Mouse (Mus musculus): ENCODE measurements around the gene Prph.

DNA sequence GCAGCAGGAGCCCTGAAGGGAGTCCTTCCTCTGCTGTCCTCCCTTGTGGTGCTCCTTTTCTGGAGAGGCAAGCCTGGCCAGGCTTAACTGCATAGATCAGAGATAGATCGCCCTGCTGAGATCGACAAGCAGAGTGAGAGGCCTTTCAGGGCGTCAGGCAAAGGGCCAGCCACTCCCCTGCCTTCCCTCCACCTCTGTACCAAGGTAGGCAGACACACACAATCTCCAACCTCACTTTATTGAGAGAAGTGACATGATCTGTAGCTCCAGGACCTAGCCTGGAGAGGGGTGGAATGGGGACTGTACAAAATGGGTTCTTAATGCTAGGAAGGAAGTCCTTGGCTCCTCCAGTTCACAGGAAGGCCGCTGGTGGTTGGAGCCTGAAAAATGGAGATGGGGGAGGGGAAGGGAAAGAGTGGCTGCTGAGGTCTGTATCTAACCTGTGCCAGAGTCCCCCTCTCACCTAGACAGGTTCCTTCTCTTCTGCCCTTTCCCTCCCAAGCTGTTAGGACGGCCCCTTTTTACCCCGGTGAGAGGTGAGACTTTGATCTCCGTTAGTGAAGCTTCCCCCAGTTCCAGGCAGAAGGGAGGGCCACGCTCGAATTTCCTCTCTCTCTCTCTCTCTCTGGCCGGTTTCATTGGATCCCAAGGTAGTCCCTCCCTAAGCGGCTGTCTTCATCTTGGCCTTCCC lies 29.0 kb downstream of the Prph start:
- TF ChIP-seq POLR2A (IDR thresholded peaks at IDR 0.05; ENCODE audit: insufficient read depth, low read length) = no peak
- TF ChIP-seq EP300 (IDR thresholded peaks at IDR 0.05; ENCODE audit: insufficient read depth, low read depth, low read length) = no peak
